Mouse (Mus musculus) mouse embryonic stem cell (cell line): ENCODE results near the gene Mgst1.

Source experiments
- in situ Hi-C, 2 experiments: fragments of 300-500 bp; cut with MboI; formaldehyde crosslinking; loops; 1 replicate in 1 of 2; 3 replicates in 1 of 2; pipeline ENCODE4 v1.14.3; 2019 to 2020; ENCODE audit warnings: low sequenced_read_pairs in 2 of 2, low pct_unique_long_range_greater_than_20kb in 1 of 2, mixed read lengths in 1 of 2; ENCODE audit not compliant: unreplicated experiment in 1 of 2

The Mgst1 gene

GRCm38 (mm10) chr6:138139930-138140329, at the start of gene Mgst1:
Gene Mgst1, plus strand, starts transcription at chr6:138140316.
- in situ Hi-C loops: no loop called here

- in situ Hi-C loops: no loop called here
Observed at GRCm38 (mm10) chr6:138092432-138092831, 47.7 kb upstream of the Mgst1 start.

- in situ Hi-C loops: no loop called here
Observed at GRCm38 (mm10) chr6:138095060-138095459, 45.1 kb upstream of the Mgst1 start.

- in situ Hi-C loops: no loop called here
Observed at GRCm38 (mm10) chr6:138099646-138100045, 40.5 kb upstream of the Mgst1 start.

GRCm38 (mm10) chr6:138101843-138102242, 38.3 kb upstream of the Mgst1 start:
- in situ Hi-C loops: no loop called here

GRCm38 (mm10) chr6:138102940-138103339, 37.2 kb upstream of the Mgst1 start:
- in situ Hi-C loops: no loop called here

- in situ Hi-C loops: no loop called here
Observed at GRCm38 (mm10) chr6:138104559-138104958, 35.6 kb upstream of the Mgst1 start.

- in situ Hi-C loops: no loop called here
Observed at GRCm38 (mm10) chr6:138117496-138117895, 22.6 kb upstream of the Mgst1 start.

GRCm38 (mm10) chr6:138128392-138129335, 11.5 kb upstream of the Mgst1 start:
- in situ Hi-C loops: no loop called here

- in situ Hi-C loops: no loop called here
Observed at GRCm38 (mm10) chr6:138130541-138130940, 9.6 kb upstream of the Mgst1 start.

GRCm38 (mm10) chr6:138140336-138140735, 220 bp downstream of the Mgst1 start:
- in situ Hi-C loops: no loop called here

- in situ Hi-C loops: no loop called here
Observed at GRCm38 (mm10) chr6:138141111-138141592, 1.0 kb downstream of the Mgst1 start.

- in situ Hi-C loops: no loop called here
Observed at GRCm38 (mm10) chr6:138142604-138143003, 2.5 kb downstream of the Mgst1 start.

- in situ Hi-C loops: no loop called here
Observed at GRCm38 (mm10) chr6:138143450-138143849, 3.3 kb downstream of the Mgst1 start.

GRCm38 (mm10) chr6:138153111-138153510, 13.0 kb downstream of the Mgst1 start:
- in situ Hi-C loops: loop anchor here in 1 of 2 experiments (10.0 kb wide), 1 partner anchor 168 kb away; no protein-coding TSS in a partner anchor

GRCm38 (mm10) chr6:138163920-138164319, 23.8 kb downstream of the Mgst1 start:
- in situ Hi-C loops: no loop called here

GRCm38 (mm10) chr6:138171480-138172224, 31.5 kb downstream of the Mgst1 start:
- in situ Hi-C loops: no loop called here
